Mouse (Mus musculus): Measurements from ENCODE around the gene Mdc1. TPM values are rescaled to one million over a fixed set of nuclear protein-coding genes. Genes with fewer than 3 reads are reported as not detected.
A peak's percentile ranks its signal among the peaks of the same experiment; 100 is the strongest.
"Not testable (repeated sequence)": the region's sequence is repeated elsewhere in the genome, so short reads cannot be mapped to it uniquely, and the experiment has no call there.

The Mdc1 gene
- total RNA-seq, 1 experiment from 2014 or later = 11.1 TPM

GRCm38 (mm10) chr17:35838570-35838969 is 2.7 kb upstream of the Mdc1 start:
- no peak for ATAC-seq (replicated peaks; ENCODE audit: insufficient number of reproducible peaks, low FRiP score, low TSS enrichment, poor library complexity, severe bottlenecking)

GRCm38 (mm10) chr17:35839002-35839401 is 2.3 kb upstream of the Mdc1 start:
- not testable (repeated sequence) for ATAC-seq (replicated peaks; ENCODE audit: insufficient number of reproducible peaks, low FRiP score, low TSS enrichment, poor library complexity, severe bottlenecking)

GRCm38 (mm10) chr17:35840561-35840960 is 754 bp upstream of the Mdc1 start:
- no peak for ATAC-seq (replicated peaks; ENCODE audit: insufficient number of reproducible peaks, low FRiP score, low TSS enrichment, poor library complexity, severe bottlenecking)

GRCm38 (mm10) chr17:35842006-35842405 is 691 bp downstream of the Mdc1 start:
- no peak for ATAC-seq (replicated peaks; ENCODE audit: insufficient number of reproducible peaks, low FRiP score, low TSS enrichment, poor library complexity, severe bottlenecking)

GRCm38 (mm10) chr17:35843514-35843913 is 2.2 kb downstream of the Mdc1 start:
- no peak for ATAC-seq (replicated peaks; ENCODE audit: insufficient number of reproducible peaks, low FRiP score, low TSS enrichment, poor library complexity, severe bottlenecking)

GRCm38 (mm10) chr17:35848112-35848511 is 6.8 kb downstream of the Mdc1 start:
- ATAC-seq (replicated peaks; ENCODE audit: insufficient number of reproducible peaks, low FRiP score, low TSS enrichment, poor library complexity, severe bottlenecking) = no peak

- no peak for ATAC-seq (replicated peaks; ENCODE audit: insufficient number of reproducible peaks, low FRiP score, low TSS enrichment, poor library complexity, severe bottlenecking)
These were observed 9.7 kb downstream of the Mdc1 start for GRCm38 (mm10) chr17:35850974-35851373.

GRCm38 (mm10) chr17:35859371-35859770 is 18.1 kb downstream of the Mdc1 start:
- no peak for ATAC-seq (replicated peaks; ENCODE audit: insufficient number of reproducible peaks, low FRiP score, low TSS enrichment, poor library complexity, severe bottlenecking)

- ATAC-seq (replicated peaks; ENCODE audit: insufficient number of reproducible peaks, low FRiP score, low TSS enrichment, poor library complexity, severe bottlenecking) = no peak
These were observed 18.5 kb downstream of the Mdc1 start for GRCm38 (mm10) chr17:35859835-35860234.

- no peak for ATAC-seq (replicated peaks; ENCODE audit: insufficient number of reproducible peaks, low FRiP score, low TSS enrichment, poor library complexity, severe bottlenecking)
These were observed 19.5 kb downstream of the Mdc1 start for GRCm38 (mm10) chr17:35860831-35861197.

- peak; percentile 80 for ATAC-seq (replicated peaks; ENCODE audit: insufficient number of reproducible peaks, low FRiP score, low TSS enrichment, poor library complexity, severe bottlenecking)
These were observed 20.0 kb downstream of the Mdc1 start, which contains the start of gene Nrm for GRCm38 (mm10) chr17:35861198-35861857. TSS of gene Nrm (plus strand) at chr17:35861318.

GRCm38 (mm10) chr17:35864832-35865353 is 23.6 kb downstream of the Mdc1 start:
- ATAC-seq (replicated peaks; ENCODE audit: insufficient number of reproducible peaks, low FRiP score, low TSS enrichment, poor library complexity, severe bottlenecking) = no peak

GRCm38 (mm10) chr17:35865481-35866280 is 24.4 kb downstream of the Mdc1 start, which contains the start of gene Ppp1r18:
TSS of gene Ppp1r18 (plus strand) at chr17:35865593.
- no peak for ATAC-seq (replicated peaks; ENCODE audit: insufficient number of reproducible peaks, low FRiP score, low TSS enrichment, poor library complexity, severe bottlenecking)

- ATAC-seq (replicated peaks; ENCODE audit: insufficient number of reproducible peaks, low FRiP score, low TSS enrichment, poor library complexity, severe bottlenecking) = no peak
These were observed 25.0 kb downstream of the Mdc1 start for GRCm38 (mm10) chr17:35866281-35866831.

GRCm38 (mm10) chr17:35866911-35867890 is 25.9 kb downstream of the Mdc1 start:
- ATAC-seq (replicated peaks; ENCODE audit: insufficient number of reproducible peaks, low FRiP score, low TSS enrichment, poor library complexity, severe bottlenecking) = no peak

- no peak for ATAC-seq (replicated peaks; ENCODE audit: insufficient number of reproducible peaks, low FRiP score, low TSS enrichment, poor library complexity, severe bottlenecking)
These were observed 27.0 kb downstream of the Mdc1 start for GRCm38 (mm10) chr17:35868165-35868820.

GRCm38 (mm10) chr17:35868961-35869345 is 27.6 kb downstream of the Mdc1 start:
- no peak for ATAC-seq (replicated peaks; ENCODE audit: insufficient number of reproducible peaks, low FRiP score, low TSS enrichment, poor library complexity, severe bottlenecking)
